Mouse (Mus musculus) spleen, postnatal 10 days (tissue): ENCODE data around the gene Hdac4.

Source experiments
- DNase-seq, 2 experiments: peaks; one replicate each; pipeline ENCODE4 v3.0.0; 2021 to 2022; ENCODE audit warnings: low spot score in 2 of 2

Hdac4 gene

GRCm38 (mm10) chr1:92195360-92196149 lies at the start of gene Hdac4:
Hdac4 (minus strand) TSS chr1:92195699.
- no peak for DNase-seq

DNA sequence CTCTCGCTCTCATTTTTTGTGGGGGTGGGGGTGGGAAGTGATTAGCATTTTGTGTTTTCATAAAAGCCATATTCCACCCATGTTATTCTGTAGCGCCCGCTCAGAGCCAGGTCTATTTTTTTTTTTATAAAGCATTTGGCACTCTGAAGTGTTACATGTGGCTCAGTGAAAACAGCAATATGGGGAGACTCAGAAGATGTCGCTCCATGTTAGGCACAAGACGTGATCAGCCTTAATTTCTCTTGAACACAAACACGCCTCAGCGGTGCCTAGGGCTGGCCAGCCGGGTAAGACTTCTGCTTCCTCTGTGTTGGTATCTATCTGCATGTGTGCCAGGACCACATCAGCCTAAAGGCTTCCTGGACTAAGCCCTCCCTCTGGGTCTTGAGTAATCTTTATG lies 48.0 kb upstream of the Hdac4 start:
- DNase-seq, result no peak

DNA sequence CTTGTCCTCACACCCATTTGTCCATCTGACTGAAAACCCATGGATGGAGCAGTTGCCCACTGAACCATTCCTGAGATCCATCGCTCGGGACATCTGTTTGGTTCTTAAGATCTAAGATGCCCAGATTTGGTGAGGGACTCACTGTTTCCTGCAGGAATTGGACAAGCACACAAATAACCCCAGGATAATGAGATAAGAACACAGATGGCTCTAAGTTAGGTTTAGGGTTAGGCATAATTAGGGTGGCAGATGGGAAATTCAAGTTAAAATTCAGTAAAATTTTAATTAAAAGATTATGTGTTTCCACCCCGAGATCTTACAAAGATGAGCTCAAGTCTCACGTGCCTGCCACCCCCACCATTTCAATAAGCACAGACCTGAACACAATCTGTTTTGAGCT lies 44.6 kb upstream of the Hdac4 start:
- no peak for DNase-seq

DNA sequence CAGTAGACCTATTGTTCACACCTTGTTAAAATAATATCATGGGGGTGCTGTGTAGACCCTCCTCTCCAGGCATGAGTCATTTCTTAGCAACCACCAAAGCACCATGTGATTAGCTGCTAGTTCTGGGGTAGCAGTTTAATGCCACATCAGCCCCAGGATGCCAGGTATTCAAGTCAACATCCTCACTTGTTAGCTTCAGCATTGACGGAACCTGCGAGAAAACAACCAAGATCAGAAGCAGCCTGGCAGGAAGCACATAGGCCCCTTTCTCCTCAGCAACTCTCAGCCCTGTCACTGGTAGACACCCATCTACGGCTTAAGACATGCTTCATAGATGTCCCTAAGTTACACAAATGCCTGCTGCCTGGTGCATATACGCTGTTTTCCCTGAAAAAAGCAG lies 40.1 kb upstream of the Hdac4 start:
- no peak for DNase-seq

DNA sequence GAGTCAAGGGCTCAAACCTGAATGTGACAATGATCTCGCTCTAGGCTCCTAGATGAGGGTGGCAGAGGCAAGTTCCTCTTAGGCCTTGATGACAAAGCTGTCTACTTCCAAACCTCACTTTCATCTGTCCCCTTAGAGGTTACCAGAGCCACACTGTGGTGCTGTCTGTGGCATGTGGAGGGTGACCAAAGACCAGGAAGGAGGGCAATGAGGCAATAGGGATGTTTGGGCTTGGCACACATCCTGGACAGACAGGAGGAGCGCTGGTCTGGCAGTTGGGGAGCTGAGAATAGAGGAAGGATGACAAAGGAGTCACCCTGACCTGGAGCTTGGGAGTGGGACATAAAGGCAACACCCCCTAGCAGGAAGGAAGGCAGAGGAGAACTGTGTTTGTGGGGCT lies 29.8 kb upstream of the Hdac4 start:
- DNase-seq, result no peak

DNA sequence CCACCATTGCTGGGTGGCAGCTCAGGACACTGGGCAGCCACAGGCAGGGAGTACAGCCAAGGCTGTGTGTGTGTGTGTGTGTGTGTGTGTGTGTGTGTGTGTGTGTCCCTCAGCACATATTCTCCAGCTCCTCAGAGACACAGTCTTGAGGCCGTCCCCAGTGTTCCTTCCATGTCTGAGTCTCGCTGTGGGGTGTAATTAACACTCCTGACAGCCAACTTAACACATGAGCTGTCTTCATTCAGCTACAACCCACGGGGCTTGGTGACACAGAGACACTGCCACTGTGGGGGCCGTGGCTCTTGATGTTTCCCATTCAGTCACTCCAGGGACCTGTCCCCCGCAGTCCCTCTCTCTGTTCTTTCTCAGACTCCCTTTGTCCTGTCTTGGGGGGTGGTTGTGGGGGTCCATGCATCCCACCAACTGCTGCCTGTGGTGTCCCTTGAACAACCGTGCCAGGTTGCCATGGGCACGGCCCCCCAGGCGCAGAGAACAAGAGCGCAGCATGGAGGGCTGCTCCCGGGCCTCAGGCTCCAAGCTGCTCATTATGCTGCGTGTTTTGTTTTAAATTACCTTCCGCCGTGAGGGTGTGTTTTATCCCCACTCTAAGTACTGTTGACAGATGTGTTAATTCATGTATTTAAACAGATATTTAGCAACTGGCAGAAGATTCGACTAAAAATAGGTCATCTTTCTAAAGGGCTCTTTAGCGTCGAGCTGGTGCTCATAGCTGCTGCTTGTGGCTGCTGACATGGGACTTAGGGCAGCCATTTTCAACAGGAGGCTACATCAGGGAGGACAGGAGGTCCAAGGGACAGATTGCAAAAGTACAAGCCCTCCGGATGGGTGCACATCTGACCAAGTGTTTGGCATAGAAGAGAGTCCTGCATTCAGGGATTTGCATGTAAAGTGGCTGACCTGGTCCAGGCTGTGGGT lies 28.7 kb upstream of the Hdac4 start:
- no peak for DNase-seq

- no peak for DNase-seq
These were observed 21.2 kb upstream of the Hdac4 start for GRCm38 (mm10) chr1:92216710-92217109.

DNA sequence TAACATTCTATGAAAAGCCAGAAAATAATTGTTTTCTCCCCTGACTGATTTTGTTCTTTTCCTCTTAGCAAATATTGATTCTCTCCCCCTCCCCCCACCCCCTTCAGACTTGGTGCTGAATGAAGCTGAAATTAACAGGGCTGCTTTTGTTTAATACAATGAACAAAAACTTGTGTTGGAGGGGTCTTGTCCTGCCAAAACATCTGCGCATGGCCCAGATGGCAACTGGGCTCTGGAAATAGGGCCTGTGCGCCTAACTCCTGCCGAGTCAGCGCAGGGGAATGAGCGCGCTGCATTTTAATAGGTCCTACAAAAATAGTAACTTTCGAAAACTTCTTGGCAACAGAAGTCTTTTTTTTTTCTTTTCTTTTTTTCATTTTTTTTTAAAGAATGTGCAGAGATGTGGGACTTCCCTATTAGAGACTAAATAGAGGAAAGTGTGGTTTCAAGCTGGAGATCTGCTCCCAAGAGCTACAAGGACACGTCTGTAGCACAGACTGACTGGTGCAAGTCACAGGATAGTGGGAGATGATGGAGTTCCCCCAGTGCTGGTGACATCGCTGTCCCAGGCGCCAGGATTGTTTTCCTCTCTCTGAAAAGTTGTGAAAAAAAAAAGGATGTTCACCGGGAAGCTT lies 20.6 kb upstream of the Hdac4 start:
- no peak for DNase-seq

GRCm38 (mm10) chr1:92215131-92215638 lies 19.7 kb upstream of the Hdac4 start:
- DNase-seq, result no peak

- DNase-seq, result no peak
These were observed 16.7 kb upstream of the Hdac4 start for GRCm38 (mm10) chr1:92212003-92212750.

- DNase-seq, result no peak
These were observed 7.3 kb upstream of the Hdac4 start for GRCm38 (mm10) chr1:92202639-92203352.

GRCm38 (mm10) chr1:92190463-92190862 lies 5.0 kb downstream of the Hdac4 start:
- no peak for DNase-seq

GRCm38 (mm10) chr1:92187137-92187536 lies 8.4 kb downstream of the Hdac4 start:
- DNase-seq, result no peak

DNA sequence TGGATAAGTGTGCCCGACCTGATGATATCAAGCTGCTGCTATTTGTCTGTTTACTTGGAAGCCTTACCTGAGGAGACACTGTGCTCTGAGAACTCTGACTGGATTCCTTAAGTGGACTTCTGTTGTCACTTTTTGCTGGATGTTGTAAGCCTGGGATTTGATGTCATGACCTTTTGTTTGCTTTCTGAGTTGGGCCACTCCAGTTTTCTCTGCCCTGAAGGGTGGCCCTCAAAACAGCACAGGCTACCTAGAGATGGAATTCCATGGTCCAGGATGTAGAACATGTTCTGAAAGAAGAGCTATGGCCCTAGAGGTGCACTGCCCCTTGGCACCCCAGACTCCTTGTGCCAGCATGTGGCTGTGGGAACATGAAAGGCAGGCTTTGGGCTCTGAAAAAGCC lies 10.9 kb downstream of the Hdac4 start:
- no peak for DNase-seq

GRCm38 (mm10) chr1:92183101-92183790 lies 12.3 kb downstream of the Hdac4 start:
- DNase-seq, result no peak

- no peak for DNase-seq
These were observed 13.5 kb downstream of the Hdac4 start for GRCm38 (mm10) chr1:92181970-92182369.

DNA sequence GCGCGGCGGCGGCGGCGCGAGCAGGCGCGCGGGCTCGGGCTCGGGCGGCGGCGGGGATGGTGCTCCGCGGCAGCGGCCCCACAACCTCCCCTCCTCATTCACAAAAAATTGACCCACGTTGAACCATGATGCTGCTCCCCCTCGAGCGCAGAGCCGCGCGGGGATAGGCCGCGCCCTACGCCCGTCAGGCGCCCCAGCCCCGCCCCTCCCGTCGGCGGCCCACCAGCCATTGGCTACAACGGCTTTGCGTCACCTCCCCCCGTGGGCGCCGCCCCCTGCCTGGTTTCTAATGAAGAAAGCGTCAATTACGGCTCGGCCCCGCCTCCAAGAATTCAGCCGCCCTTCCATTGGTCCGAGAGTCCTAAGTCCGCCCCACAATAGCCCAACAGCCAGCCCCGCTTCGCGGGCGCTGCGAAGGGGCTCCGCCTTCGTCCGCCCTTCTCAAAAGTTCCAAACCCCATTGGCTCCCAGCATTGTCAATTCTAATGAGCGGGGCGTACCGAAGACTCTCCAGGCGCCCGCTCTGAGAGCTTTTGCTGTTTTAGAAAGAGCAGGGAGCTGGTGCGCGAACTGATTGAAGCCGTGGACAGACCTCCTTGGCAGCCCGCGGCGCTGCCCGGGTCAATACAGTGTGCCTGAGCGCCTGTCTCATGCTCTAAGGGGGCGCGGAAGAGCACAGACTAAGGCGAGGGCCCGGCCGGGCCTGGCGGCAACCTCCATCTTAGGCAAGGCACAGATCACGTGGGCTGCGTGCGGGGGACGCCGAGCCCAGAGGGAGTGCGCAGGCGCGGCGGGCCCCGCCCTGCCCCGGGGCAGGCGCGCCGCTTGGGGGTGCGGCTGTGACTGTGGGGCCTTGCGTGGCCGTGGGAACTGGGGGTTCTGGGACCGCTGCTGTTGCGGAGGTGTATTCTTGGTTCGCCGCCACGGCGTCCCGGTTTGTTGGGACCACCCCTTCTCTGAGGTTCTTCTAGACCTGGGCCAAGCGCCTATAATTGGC lies 15.1 kb downstream of the Hdac4 start:
- DNase-seq, result peak; percentile 97 to 100

GRCm38 (mm10) chr1:92179489-92180006 lies 16.0 kb downstream of the Hdac4 start:
- peak; percentile 48 to 63 for DNase-seq

GRCm38 (mm10) chr1:92179070-92179469 lies 16.4 kb downstream of the Hdac4 start:
- DNase-seq, result peak; percentile 24 to 29
